In genomic region chr10:108075144-108075543, GRCm38 (mm10) we compare ENCODE assay signal across 28 mouse cellular contexts.
DNase-seq lines count a peak whose midpoint lies in the region; ATAC-seq lines count a peak whose summit lies in the region.
"Had no signal": no experiment of that assay in that cellular context is flagged by ENCODE, and none has a peak within 500 bp of the region (broad histone marks: within the 10 kb centered on the region; RNA-seq: fewer than 3 reads in every experiment).

No protein-coding gene starts in this region.

- H3K4me1 ChIP-seq in heart, embryonic 10.5 days, result peaks cover 4% of the 10 kb centered on the region; the same call in 1 of the 2 replicates
- H3K4me1 ChIP-seq in heart, embryonic 15.5 days (replicated peaks), result peaks cover 5% of the 10 kb centered on the region
- no peaks in the 10 kb centered on the region for H3K4me1 ChIP-seq in midbrain, embryonic 14.5 days (ENCODE audit: control insufficient read depth, insufficient read depth, low read length)
- no peaks in the 10 kb centered on the region for H3K4me1 ChIP-seq in midbrain, embryonic 16.5 days (ENCODE audit: control insufficient read depth, insufficient read depth, low read length)
- H3K4me1 ChIP-seq: neural tube, embryonic 13.5 days had no signal

- no peaks in the 10 kb centered on the region for H3K36me3 ChIP-seq in heart, embryonic 10.5 days
- no peaks in the 10 kb centered on the region for H3K36me3 ChIP-seq in heart, embryonic 15.5 days
- no peaks in the 10 kb centered on the region for H3K36me3 ChIP-seq in midbrain, embryonic 14.5 days (ENCODE audit: control insufficient read depth, insufficient read depth, low read length)
- no peaks in the 10 kb centered on the region for H3K36me3 ChIP-seq in midbrain, embryonic 16.5 days (ENCODE audit: control insufficient read depth, insufficient read depth, low read length)
- H3K36me3 ChIP-seq: midbrain, embryonic 10.5 days; neural tube, embryonic 13.5 days had no signal

- WGBS in heart, embryonic 10.5 days, result 65% methylated on average over 5 of the region's 5 CpGs
- WGBS in heart, embryonic 15.5 days, result 52% methylated on average over 5 of the region's 5 CpGs
- WGBS in midbrain, embryonic 14.5 days, result 34% methylated on average over 5 of the region's 5 CpGs
- WGBS in midbrain, embryonic 16.5 days, result 32% methylated on average over 5 of the region's 5 CpGs

- H3K4me2 ChIP-seq in heart, embryonic 15.5 days, result peak overlapping the region; percentile 22; the same call in 1 of the 2 replicates
- H3K4me2 ChIP-seq in midbrain, embryonic 14.5 days (ENCODE audit: low read length), result no peak overlapping the region
- no peak overlapping the region for H3K4me2 ChIP-seq in midbrain, embryonic 16.5 days (ENCODE audit: low read length)
- H3K4me2 ChIP-seq: hindbrain, embryonic 14.5 days; lung, embryonic 14.5 days; neural tube, embryonic 13.5 days had no signal

- peak overlapping the region; percentile 36; the same call in 1 of the 2 replicates for H3K27ac ChIP-seq in heart, embryonic 10.5 days
- H3K27ac ChIP-seq in heart, embryonic 15.5 days, result no peak overlapping the region
- no peak overlapping the region for H3K27ac ChIP-seq in midbrain, embryonic 14.5 days (replicated peaks; ENCODE audit: low read depth, low read length)
- H3K27ac ChIP-seq in midbrain, embryonic 16.5 days (ENCODE audit: low read length), result no peak overlapping the region
- H3K27ac ChIP-seq: hindbrain, embryonic 14.5 days; liver, embryonic 14.5 days; midbrain, embryonic 10.5 days; neural tube, embryonic 13.5 days had no signal

- no peak overlapping the region for H3K9ac ChIP-seq in heart, embryonic 15.5 days
- no peak overlapping the region for H3K9ac ChIP-seq in midbrain, embryonic 14.5 days (replicated peaks; ENCODE audit: low read length)
- no peak overlapping the region for H3K9ac ChIP-seq in midbrain, embryonic 16.5 days (ENCODE audit: low read depth, low read length)
- H3K9ac ChIP-seq: hindbrain, embryonic 14.5 days; liver, embryonic 14.5 days; lung, embryonic 14.5 days; neural tube, embryonic 13.5 days had no signal

- no peaks in the 10 kb centered on the region for H3K9me3 ChIP-seq in heart, embryonic 10.5 days
- H3K9me3 ChIP-seq in heart, embryonic 15.5 days (replicated peaks), result no peaks in the 10 kb centered on the region
- no peaks in the 10 kb centered on the region for H3K9me3 ChIP-seq in midbrain, embryonic 14.5 days (ENCODE audit: control insufficient read depth, low read length)
- H3K9me3 ChIP-seq in midbrain, embryonic 16.5 days (replicated peaks; ENCODE audit: control insufficient read depth, low read length, poor library complexity, severe bottlenecking), result no peaks in the 10 kb centered on the region
- H3K9me3 ChIP-seq: midbrain, embryonic 10.5 days; neural tube, embryonic 13.5 days had no signal

- intact Hi-C loops in heart, postnatal 36 days (cut with DNase I), result no loop called here
- intact Hi-C loops in heart, postnatal 25 days (cut with DNase I), result no loop called here

- no peak for ATAC-seq in heart, embryonic 15.5 days (replicated peaks; ENCODE audit: insufficient number of reproducible peaks, insufficient read depth, low FRiP score, low read depth)
- ATAC-seq in midbrain, embryonic 14.5 days (ENCODE audit: low FRiP score, low TSS enrichment), result no peak
- ATAC-seq in midbrain, embryonic 16.5 days, result no peak
- ATAC-seq: activated CD4-positive, CD25-positive, alpha-beta regulatory T cell, adult 4 months; forebrain, embryonic 14.5 days; intestine, postnatal 0 days had no signal

- H3K27me3 ChIP-seq in heart, embryonic 10.5 days (ENCODE audit: insufficient read depth, poor library complexity, severe bottlenecking), result no peaks in the 10 kb centered on the region
- H3K27me3 ChIP-seq in heart, embryonic 15.5 days, result no peaks in the 10 kb centered on the region
- no peaks in the 10 kb centered on the region for H3K27me3 ChIP-seq in midbrain, embryonic 14.5 days (ENCODE audit: control insufficient read depth, insufficient read depth, low read length)
- no peaks in the 10 kb centered on the region for H3K27me3 ChIP-seq in midbrain, embryonic 16.5 days (ENCODE audit: control insufficient read depth, insufficient read depth, low read depth, low read length)
- H3K27me3 ChIP-seq: CH12.LX; neural tube, embryonic 13.5 days had no signal

- DNase-seq in embryo, embryonic 10.5 days (ENCODE audit: low spot score), result peak; percentile 12
- DNase-seq in embryo, embryonic 10 days (ENCODE audit: low spot score), result no peak
- no peak for DNase-seq in heart, embryonic 10.5 days (ENCODE audit: low spot score)
- DNase-seq in heart, postnatal 36 days, result no peak
- no peak for DNase-seq in heart, postnatal 25 days (ENCODE audit: low spot score)
- peak; percentile 10 for DNase-seq in midbrain, embryonic 14.5 days
- DNase-seq: adrenal gland, adult 2 months; adrenal gland, postnatal 36 days; cerebellum, adult 2 months; cerebellum, postnatal 14 days; gastrocnemius, postnatal 10 days; kidney, postnatal 14 days; left cerebral cortex, postnatal 4 days; liver; lung, embryonic 14.5 days; right cerebral cortex, postnatal 4 days; thymus, postnatal 4 days had no signal

- no peak overlapping the region for H3K4me3 ChIP-seq in heart, embryonic 10.5 days
- H3K4me3 ChIP-seq in heart, embryonic 15.5 days, result no peak overlapping the region
- no peak overlapping the region for H3K4me3 ChIP-seq in midbrain, embryonic 14.5 days (replicated peaks; ENCODE audit: low read depth, low read length)
- no peak overlapping the region for H3K4me3 ChIP-seq in midbrain, embryonic 16.5 days (ENCODE audit: low read depth, low read length)
- H3K4me3 ChIP-seq: midbrain, embryonic 10.5 days; myocyte; neural tube, embryonic 13.5 days had no signal

Comparison
In these comparisons a context has a peak if more than half of its experiments do, and no peak if none do; other contexts are left out.
1. DNase-seq: peak in embryo, embryonic 10.5 days (single experiment) and midbrain, embryonic 14.5 days (single experiment); none in embryo, embryonic 10 days (single experiment), heart, embryonic 10.5 days (single experiment), heart, postnatal 36 days (0 of 2) and heart, postnatal 25 days (single experiment).